Mouse (Mus musculus) kidney, embryonic 14.5 days (tissue): Measurements from ENCODE around the gene Atxn2l. TPM values are rescaled to one million over a fixed set of nuclear protein-coding genes. Genes with fewer than 3 reads are reported as not detected.
A peak's percentile ranks its signal among the peaks of the same experiment; 100 is the strongest.

Source experiments
- ATAC-seq: fragments of 200-750 bp; cut with Nextera tagmentation; 2 replicates; pipeline ENCODE4 v1.8.0; 2017; ENCODE audit warnings: moderate number of reproducible peaks, mild to moderate bottlenecking, moderate TSS enrichment, moderate library complexity; ENCODE audit not compliant: low FRiP score, low TSS enrichment
- H3K27ac ChIP-seq: fragments of 300-500 bp; sonication (generic); 2 replicates; pipeline ENCODE4 v1.5.1; 2014; ENCODE audit warnings: low read depth, mild to moderate bottlenecking, low read length, moderate library complexity, mixed read lengths
- H3K27me3 ChIP-seq: fragments of 300-500 bp; sonication (generic); 2 replicates; pipeline ENCODE4 v1.6.1; 2014; ENCODE audit warnings: mild to moderate bottlenecking, low read length; ENCODE audit not compliant: control insufficient read depth, insufficient read depth
- H3K36me3 ChIP-seq: fragments of 300-500 bp; sonication (generic); 2 replicates; pipeline ENCODE4 v1.6.1; 2014; ENCODE audit warnings: low read length, mixed read lengths; ENCODE audit not compliant: control insufficient read depth, insufficient read depth
- H3K4me1 ChIP-seq: fragments of 300-500 bp; sonication (generic); 2 replicates; pipeline ENCODE4 v1.6.1; 2014; ENCODE audit warnings: low read length, mixed read lengths; ENCODE audit not compliant: control insufficient read depth, insufficient read depth
- H3K4me2 ChIP-seq: fragments of 300-500 bp; sonication (generic); replicated peaks from 2 replicates; pipeline ENCODE4 v1.6.1; 2014; ENCODE audit warnings: low read depth, mild to moderate bottlenecking, low read length
- H3K4me3 ChIP-seq: fragments of 300-500 bp; sonication (generic); 2 replicates; pipeline ENCODE4 v1.5.1; 2014; ENCODE audit warnings: mild to moderate bottlenecking, low read length
- H3K9ac ChIP-seq: fragments of 300-500 bp; sonication (generic); 2 replicates; pipeline ENCODE4 v1.6.1; 2014; ENCODE audit warnings: low read depth, mild to moderate bottlenecking, low read length, moderate library complexity
- H3K9me3 ChIP-seq: fragments of 300-500 bp; sonication (generic); 2 replicates; pipeline ENCODE4 v1.6.1; 2016; ENCODE audit warnings: low read length; ENCODE audit not compliant: control insufficient read depth
- WGBS: fragments of 180-500 bp; shearing (Covaris S2); extraction: QIAGEN DNeasy Blood & Tissue Kit; methylation state at CpG from one replicate; pipeline ENCODE4 v1.1.7; 2014; 5-methylcytosine and 5-hydroxymethylcytosine counted together
- polyA plus RNA-seq: library from polyadenylated mRNA; unstranded; fragments of >200 nt; fragmentation: Nextera tagmentation; extraction: Ambion mirVana; gene quantifications from 2 replicates; pipeline ENCODE4 v1.2.1, GENCODE M21; 2014

Atxn2l gene
- polyA plus RNA-seq, 1 experiment from 2014 or later: 59.7 TPM

GRCm38 (mm10) chr7:126474993-126475581, 28.1 kb downstream of the Atxn2l start, which contains the start of gene Sh2b1:
TSS of gene Sh2b1 (minus strand) at chr7:126475424.
- under 1% methylated on average over 53 of the region's 53 CpGs for WGBS
- Histone ChIP-seq H3K9me3 (no peaks in the 10 kb centered on the region), H3K27ac (peak within 1 kb of the TSS; percentile 95), H3K36me3 (peaks cover 27% of the 10 kb centered on the region), H3K27me3 (no peaks in the 10 kb centered on the region), H3K9ac (peak within 1 kb of the TSS; percentile 97), H3K4me1 (peaks cover 9% of the 10 kb centered on the region), H3K4me2 (peak within 1 kb of the TSS; percentile 62), H3K4me3 (peak within 1 kb of the TSS; percentile 95)
- ATAC-seq: peak; percentile 93

GRCm38 (mm10) chr7:126474486-126474955, 28.7 kb downstream of the Atxn2l start:
- Histone ChIP-seq H3K27me3 (no peaks in the 10 kb centered on the region), H3K27ac (peak overlapping the region; percentile 95), H3K9me3 (no peaks in the 10 kb centered on the region), H3K9ac (peak overlapping the region; percentile 97), H3K4me2 (peak overlapping the region; percentile 62), H3K4me1 (peaks cover 9% of the 10 kb centered on the region), H3K36me3 (peaks cover 33% of the 10 kb centered on the region), H3K4me3 (peak overlapping the region; percentile 95)
- WGBS: 2% methylated on average over 26 of the region's 27 CpGs
- peak; percentile 59 for ATAC-seq

GRCm38 (mm10) chr7:126473470-126474086, 29.7 kb downstream of the Atxn2l start:
- no peaks in the 10 kb centered on the region for H3K9me3 ChIP-seq

GRCm38 (mm10) chr7:126472713-126473112, 30.5 kb downstream of the Atxn2l start:
- Histone ChIP-seq H3K4me3 (no peak overlapping the region), H3K4me1 (peaks cover 9% of the 10 kb centered on the region), H3K27ac (no peak overlapping the region), H3K27me3 (no peaks in the 10 kb centered on the region), H3K9ac (no peak overlapping the region), H3K9me3 (no peaks in the 10 kb centered on the region), H3K4me2 (no peak overlapping the region), H3K36me3 (peaks cover 51% of the 10 kb centered on the region)
- WGBS: 94% methylated on average over 16 of the region's 16 CpGs
- ATAC-seq: no peak

More at GRCm38 (mm10) chr7:126473470-126474086, 29.7 kb downstream of the Atxn2l start:
- peak overlapping the region; percentile 95 for H3K4me3 ChIP-seq
- H3K4me1 ChIP-seq: peaks cover 9% of the 10 kb centered on the region
- H3K27ac ChIP-seq: no peak overlapping the region
- H3K27me3 ChIP-seq: no peaks in the 10 kb centered on the region
- peak overlapping the region; percentile 62 for H3K4me2 ChIP-seq
- WGBS: 83% methylated on average over 9 of the region's 9 CpGs
- peak overlapping the region; percentile 97; the same call in 1 of the 2 replicates for H3K9ac ChIP-seq
- ATAC-seq: no peak
- H3K36me3 ChIP-seq: peaks cover 43% of the 10 kb centered on the region

- Histone ChIP-seq H3K4me1 (peaks cover 9% of the 10 kb centered on the region), H3K27ac (no peak overlapping the region), H3K9ac (no peak overlapping the region), H3K4me3 (no peak overlapping the region), H3K9me3 (no peaks in the 10 kb centered on the region), H3K4me2 (no peak overlapping the region), H3K36me3 (peaks cover 55% of the 10 kb centered on the region), H3K27me3 (no peaks in the 10 kb centered on the region)
- ATAC-seq: no peak
- 88% methylated on average over 13 of the region's 13 CpGs for WGBS
These were observed 30.9 kb downstream of the Atxn2l start for GRCm38 (mm10) chr7:126472306-126472705.

GRCm38 (mm10) chr7:126471853-126472252, 31.4 kb downstream of the Atxn2l start:
- no peak overlapping the region for H3K4me2 ChIP-seq
- 61% methylated on average over 4 of the region's 4 CpGs for WGBS
- H3K4me1 ChIP-seq: peaks cover 9% of the 10 kb centered on the region
- peaks cover 60% of the 10 kb centered on the region for H3K36me3 ChIP-seq
- H3K9me3 ChIP-seq: no peaks in the 10 kb centered on the region
- H3K27me3 ChIP-seq: no peaks in the 10 kb centered on the region
- H3K27ac ChIP-seq: no peak overlapping the region
- ATAC-seq: no peak
- H3K9ac ChIP-seq: no peak overlapping the region
- no peak overlapping the region for H3K4me3 ChIP-seq

- H3K4me1 ChIP-seq: peaks cover 9% of the 10 kb centered on the region
- no peak overlapping the region for H3K27ac ChIP-seq
- H3K4me3 ChIP-seq: no peak overlapping the region
- H3K9ac ChIP-seq: no peak overlapping the region
- no peak overlapping the region for H3K4me2 ChIP-seq
- no peaks in the 10 kb centered on the region for H3K9me3 ChIP-seq
- peaks cover 65% of the 10 kb centered on the region for H3K36me3 ChIP-seq
- no peaks in the 10 kb centered on the region for H3K27me3 ChIP-seq
- WGBS: 90% methylated on average over 5 of the region's 5 CpGs
- ATAC-seq: no peak
These were observed 31.9 kb downstream of the Atxn2l start for GRCm38 (mm10) chr7:126471361-126471760.

GRCm38 (mm10) chr7:126470077-126470476, 33.2 kb downstream of the Atxn2l start:
- H3K9me3 ChIP-seq: no peaks in the 10 kb centered on the region
- peaks cover 67% of the 10 kb centered on the region for H3K36me3 ChIP-seq
- ATAC-seq: no peak
- H3K27me3 ChIP-seq: no peaks in the 10 kb centered on the region
- WGBS: 85% methylated on average over 6 of the region's 6 CpGs
- H3K4me3 ChIP-seq: no peak overlapping the region
- no peak overlapping the region for H3K4me2 ChIP-seq
- H3K9ac ChIP-seq: no peak overlapping the region
- no peak overlapping the region for H3K27ac ChIP-seq
- peaks cover 9% of the 10 kb centered on the region for H3K4me1 ChIP-seq
